Mouse (Mus musculus): ENCODE results near the gene Midn. TPM values are rescaled to one million over a fixed set of nuclear protein-coding genes. Genes with fewer than 3 reads are reported as not detected.

Midn gene
- total RNA-seq, 2 experiments from 2014 or later = 94.0 to 96.3 TPM

GRCm38 (mm10) chr10:80141243-80141642, 6.8 kb upstream of the Midn start:
- DNase-seq (ENCODE audit: low spot score in 2 of 2) = peak; percentile 97 to 98
- intact Hi-C loops (cut with DNase I) = no loop called here

- intact Hi-C loops (cut with DNase I) = no loop called here
These were observed 6.1 kb upstream of the Midn start for GRCm38 (mm10) chr10:80141786-80142529.

GRCm38 (mm10) chr10:80142530-80142925, 5.5 kb upstream of the Midn start:
- DNase-seq (ENCODE audit: low spot score in 2 of 2) = no peak
- intact Hi-C loops (cut with DNase I) = no loop called here

More at GRCm38 (mm10) chr10:80141786-80142529, 6.1 kb upstream of the Midn start:
- peak; percentile 95 to 97 for DNase-seq (ENCODE audit: low spot score in 2 of 2)

GRCm38 (mm10) chr10:80143664-80144063, 4.4 kb upstream of the Midn start:
- no peak for DNase-seq (ENCODE audit: low spot score in 2 of 2)
- intact Hi-C loops (cut with DNase I) = no loop called here

GRCm38 (mm10) chr10:80144159-80144558, 3.9 kb upstream of the Midn start:
- intact Hi-C loops (cut with DNase I) = no loop called here
- no peak for DNase-seq (ENCODE audit: low spot score in 2 of 2)

- intact Hi-C loops (cut with DNase I) = no loop called here
These were observed 2.9 kb upstream of the Midn start for GRCm38 (mm10) chr10:80144864-80145838.

GRCm38 (mm10) chr10:80145896-80146295, 2.2 kb upstream of the Midn start:
- peak in 1 of 2 experiments; percentile 30 for DNase-seq (ENCODE audit: low spot score in 2 of 2)
- intact Hi-C loops (cut with DNase I) = no loop called here

More at GRCm38 (mm10) chr10:80144864-80145838, 2.9 kb upstream of the Midn start:
- DNase-seq (ENCODE audit: low spot score in 2 of 2) = peak; percentile 77 to 80

- intact Hi-C loops (cut with DNase I) = no loop called here
- peak in 1 of 2 experiments; percentile 39 for DNase-seq (ENCODE audit: low spot score in 2 of 2)
These were observed 1.5 kb upstream of the Midn start for GRCm38 (mm10) chr10:80146568-80147011.

GRCm38 (mm10) chr10:80147146-80147718, 840 bp upstream of the Midn start:
- DNase-seq (ENCODE audit: low spot score in 2 of 2) = no peak

GRCm38 (mm10) chr10:80148610-80149290, 678 bp downstream of the Midn start:
- intact Hi-C loops (cut with DNase I) = loop anchor here (1.0 kb wide), 1 partner anchor 17 kb away; the partner anchor contains the start of gene Cirbp
- DNase-seq (ENCODE audit: low spot score in 2 of 2) = peak; percentile 93 to 95

More at GRCm38 (mm10) chr10:80147146-80147718, 840 bp upstream of the Midn start:
- intact Hi-C loops (cut with DNase I) = no loop called here

- intact Hi-C loops (cut with DNase I) = no loop called here
- DNase-seq (ENCODE audit: low spot score in 2 of 2) = peak; percentile 99
These were observed 1.5 kb downstream of the Midn start for GRCm38 (mm10) chr10:80149291-80150225.

GRCm38 (mm10) chr10:80150226-80151210, 2.4 kb downstream of the Midn start:
- intact Hi-C loops (cut with DNase I) = no loop called here
- peak; percentile 59 to 63 for DNase-seq (ENCODE audit: low spot score in 2 of 2)

- peak in 1 of 2 experiments; percentile 76 for DNase-seq (ENCODE audit: low spot score in 2 of 2)
- intact Hi-C loops (cut with DNase I) = no loop called here
These were observed 3.4 kb downstream of the Midn start for GRCm38 (mm10) chr10:80151211-80152034.

GRCm38 (mm10) chr10:80152071-80152872, 4.2 kb downstream of the Midn start:
- intact Hi-C loops (cut with DNase I) = no loop called here
- DNase-seq (ENCODE audit: low spot score in 2 of 2) = peak in 1 of 2 experiments; percentile 45

GRCm38 (mm10) chr10:80152873-80153260, 4.8 kb downstream of the Midn start:
- peak in 1 of 2 experiments; percentile 36 for DNase-seq (ENCODE audit: low spot score in 2 of 2)
- intact Hi-C loops (cut with DNase I) = no loop called here

Measured in left cerebral cortex, postnatal 14 days (tissue).